Mouse (Mus musculus) heart, postnatal 10 days (tissue): ENCODE measurements around the gene Wrap73. TPM values are rescaled to one million over a fixed set of nuclear protein-coding genes. Genes with fewer than 3 reads are reported as not detected.

Experiments used
- DNase-seq, 2 experiments: peaks; one replicate each; pipeline ENCODE4 v3.0.0; 2021
- intact Hi-C: fragments of 180-260 bp; cut with DNase I; formaldehyde crosslinking; loops from one replicate; pipeline ENCODE4 v1.15.1; 2025
- total RNA-seq, 2 experiments: library from RNA; stranded (reverse); gene quantifications; 2 replicates each; pipeline ENCODE4 v1.2.3; 2021

The Wrap73 gene
- total RNA-seq, 2 experiments from 2014 or later, result 10.2 to 13.2 TPM

DNA sequence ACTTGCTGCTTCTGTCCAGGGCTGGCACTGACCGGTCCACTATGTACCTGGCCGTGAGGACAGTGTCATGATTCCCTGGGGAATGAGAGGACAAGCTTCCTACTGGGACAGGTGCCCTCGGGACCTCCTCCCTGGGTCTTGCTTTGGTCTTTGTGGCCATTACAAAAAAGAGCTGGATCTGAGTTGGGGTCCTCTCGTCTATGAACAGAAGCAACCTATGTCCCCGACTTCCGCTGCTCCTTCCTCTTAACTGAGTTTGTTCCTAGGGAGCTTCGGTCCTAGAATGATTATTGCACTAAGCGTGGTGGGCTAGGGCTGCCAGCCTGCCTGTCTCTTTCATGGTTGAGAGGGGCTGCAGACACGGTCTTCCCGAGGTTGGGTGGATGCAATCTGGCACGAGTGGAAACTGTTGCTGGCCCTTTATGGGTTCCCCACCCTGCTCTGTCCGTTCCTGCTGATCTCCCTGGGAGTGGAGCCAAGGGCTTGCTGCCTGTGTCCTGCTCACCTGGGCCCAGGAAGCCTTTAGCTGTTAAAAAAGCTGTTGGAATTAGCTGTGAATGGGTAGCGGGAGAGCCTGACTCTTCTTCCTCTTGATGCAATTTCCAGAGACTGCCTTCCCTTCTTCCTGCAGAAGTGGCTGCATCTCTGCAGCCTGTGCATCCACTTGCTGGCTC, 29.9 kb downstream of the Wrap73 start:
- no peak for DNase-seq
- intact Hi-C loops, result no loop called here

DNA sequence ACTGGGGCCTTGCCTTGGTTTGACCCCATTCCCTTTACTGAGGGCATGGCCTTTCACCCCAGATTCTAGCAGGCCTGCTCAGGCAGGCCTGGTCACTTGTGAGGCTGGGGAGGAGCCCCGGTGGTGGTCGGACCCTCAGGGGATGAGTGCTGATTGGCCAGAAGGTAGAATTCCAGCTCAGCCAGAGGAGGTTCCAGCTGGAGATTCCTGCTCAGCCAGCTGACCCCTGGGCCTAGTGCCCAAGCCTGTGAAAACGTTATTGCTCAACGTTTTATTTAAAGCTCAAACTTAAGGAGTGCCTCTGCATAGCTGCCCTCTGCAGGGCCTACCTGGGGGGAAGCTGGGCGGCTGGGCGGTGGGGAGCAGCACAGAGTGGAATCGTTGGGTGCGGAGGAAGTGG, 35.1 kb downstream of the Wrap73 start:
- intact Hi-C loops, result no loop called here

DNA sequence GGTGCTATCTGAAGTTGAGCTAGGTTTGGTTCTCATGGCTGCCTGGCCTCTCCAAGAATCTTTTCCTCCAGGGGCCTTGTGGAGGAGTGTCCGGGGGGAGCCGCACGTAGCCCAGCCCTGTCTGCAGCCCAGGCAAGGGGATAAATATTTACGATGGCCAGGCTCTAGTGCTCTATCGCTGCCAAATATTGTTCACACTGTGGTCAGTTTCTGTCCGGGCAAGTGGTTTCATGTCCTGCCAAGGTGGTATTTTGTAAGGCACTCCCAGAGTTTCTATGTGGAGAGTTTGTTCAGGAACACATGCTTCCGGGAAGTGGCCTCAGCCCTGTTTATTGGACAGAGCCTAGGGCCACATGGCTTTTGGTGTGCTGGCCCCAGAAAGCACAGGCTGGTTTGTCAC, 38.8 kb downstream of the Wrap73 start:
- no peak for DNase-seq
- intact Hi-C loops, result no loop called here

More for the DNA sequence above, 35.1 kb downstream of the Wrap73 start:
- peak; percentile 80 to 82 for DNase-seq

DNA sequence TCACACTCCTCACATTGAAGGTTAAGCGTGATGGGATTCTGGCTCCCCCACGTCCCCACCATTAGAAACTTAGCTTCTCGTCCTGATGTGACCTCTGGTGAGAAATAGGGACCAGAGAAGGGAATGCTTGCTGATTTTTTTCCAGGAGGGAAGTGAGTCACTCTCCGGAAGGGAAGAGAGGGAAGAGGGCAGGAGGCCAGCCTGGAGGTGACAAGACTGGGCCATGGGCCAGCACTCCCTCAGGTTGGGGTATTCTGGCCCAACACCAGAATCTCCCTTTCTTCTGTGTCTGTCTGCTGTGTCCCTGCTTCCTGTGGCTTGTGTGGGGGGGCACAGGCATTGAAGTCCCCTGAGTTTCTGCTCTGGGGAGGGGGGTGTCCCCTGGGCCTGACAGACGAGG, 41.4 kb downstream of the Wrap73 start:
- intact Hi-C loops, result no loop called here
- no peak for DNase-seq

DNA sequence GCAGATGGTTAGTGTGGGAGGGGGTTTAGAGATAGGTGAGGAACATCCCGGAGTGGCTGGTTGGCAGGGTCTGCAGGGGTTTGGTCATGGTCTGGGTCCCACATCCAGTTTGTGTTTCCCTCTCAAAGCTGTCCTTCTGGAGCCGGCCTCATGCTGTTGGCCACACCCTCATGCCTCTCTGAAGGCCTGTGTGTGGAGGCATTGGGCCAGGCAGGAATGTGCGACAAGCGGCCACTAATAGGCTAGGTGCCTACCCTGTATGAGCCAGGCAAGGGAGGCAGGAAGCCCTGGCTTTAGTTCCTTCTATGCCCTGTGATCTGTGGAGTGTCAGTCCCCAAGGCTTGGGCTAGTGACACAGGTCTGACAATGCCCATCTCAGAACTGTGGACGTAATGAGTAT, 42.8 kb downstream of the Wrap73 start:
- DNase-seq, result no peak
- intact Hi-C loops, result no loop called here

DNA sequence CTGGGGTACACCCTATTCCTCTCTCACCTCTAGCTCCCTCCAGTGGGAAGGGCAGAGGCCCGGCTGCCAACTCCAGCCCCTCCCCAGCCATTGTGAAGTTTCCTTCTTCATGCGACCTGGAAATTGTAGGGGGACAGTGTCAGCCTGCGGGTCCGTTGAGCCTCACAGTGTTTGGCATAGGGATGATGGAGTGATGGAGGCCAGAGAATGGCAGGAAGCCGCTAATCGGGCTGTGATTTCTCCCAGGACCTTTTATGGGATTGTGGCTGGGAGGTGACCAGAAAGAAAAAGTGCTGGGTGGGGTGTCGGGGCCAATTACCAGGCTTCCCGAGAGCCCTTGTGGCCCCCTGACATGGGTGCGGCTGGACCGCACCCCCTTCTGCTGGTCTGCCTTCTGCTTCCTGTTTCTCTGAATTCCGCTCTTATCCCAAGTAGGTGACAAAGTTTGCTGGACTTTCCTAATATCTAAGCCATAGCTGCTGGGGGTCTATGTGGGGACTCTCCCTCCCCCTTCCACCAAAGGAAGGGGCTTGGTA, 43.9 kb downstream of the Wrap73 start:
- no peak for DNase-seq
- intact Hi-C loops, result no loop called here

DNA sequence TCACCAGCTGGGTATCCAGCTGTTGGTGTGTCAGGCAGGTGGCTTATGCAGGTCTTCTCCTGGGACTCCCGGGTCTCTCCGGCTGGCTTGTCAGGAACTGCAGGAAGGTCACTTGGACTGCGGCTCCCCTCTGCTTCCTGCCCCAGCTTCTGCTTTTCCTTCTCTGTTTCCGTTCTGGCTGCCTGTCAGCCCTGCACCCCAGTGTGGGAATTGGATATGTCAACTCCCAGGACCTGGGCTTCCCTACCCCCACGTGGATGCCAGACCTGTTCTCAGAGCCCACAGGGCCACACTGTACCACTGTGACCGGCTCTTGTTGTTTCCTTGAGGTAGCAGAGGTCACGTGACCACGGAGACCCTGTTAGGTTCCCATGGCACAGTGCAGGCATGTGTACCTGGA, 46.8 kb downstream of the Wrap73 start:
- intact Hi-C loops, result loop anchor here (2.0 kb wide), 1 partner anchor 16 kb away; no protein-coding TSS in a partner anchor

DNA sequence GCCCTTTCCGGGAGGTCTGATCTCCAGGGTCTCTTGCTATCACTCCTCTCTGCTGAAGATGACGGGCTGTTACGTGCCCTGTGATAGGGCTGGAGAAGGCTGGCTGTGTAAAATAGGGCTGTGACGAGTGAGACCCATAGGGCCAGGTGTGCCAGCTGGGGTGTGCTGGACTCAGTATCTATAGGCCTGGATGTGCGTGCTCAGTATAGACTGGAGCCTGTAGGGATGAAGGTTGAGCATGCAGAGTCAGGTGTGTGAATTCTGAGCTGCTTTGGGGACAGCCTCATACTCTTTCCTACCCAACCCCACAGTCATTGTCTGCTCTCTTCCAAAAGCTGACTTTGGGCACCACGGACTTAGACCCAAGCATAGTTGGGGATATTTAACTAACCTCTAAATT, 55.8 kb downstream of the Wrap73 start:
- intact Hi-C loops, result no loop called here
- no peak for DNase-seq

More for the DNA sequence above, 46.8 kb downstream of the Wrap73 start:
- peak in 1 of 2 experiments; percentile 28 for DNase-seq

DNA sequence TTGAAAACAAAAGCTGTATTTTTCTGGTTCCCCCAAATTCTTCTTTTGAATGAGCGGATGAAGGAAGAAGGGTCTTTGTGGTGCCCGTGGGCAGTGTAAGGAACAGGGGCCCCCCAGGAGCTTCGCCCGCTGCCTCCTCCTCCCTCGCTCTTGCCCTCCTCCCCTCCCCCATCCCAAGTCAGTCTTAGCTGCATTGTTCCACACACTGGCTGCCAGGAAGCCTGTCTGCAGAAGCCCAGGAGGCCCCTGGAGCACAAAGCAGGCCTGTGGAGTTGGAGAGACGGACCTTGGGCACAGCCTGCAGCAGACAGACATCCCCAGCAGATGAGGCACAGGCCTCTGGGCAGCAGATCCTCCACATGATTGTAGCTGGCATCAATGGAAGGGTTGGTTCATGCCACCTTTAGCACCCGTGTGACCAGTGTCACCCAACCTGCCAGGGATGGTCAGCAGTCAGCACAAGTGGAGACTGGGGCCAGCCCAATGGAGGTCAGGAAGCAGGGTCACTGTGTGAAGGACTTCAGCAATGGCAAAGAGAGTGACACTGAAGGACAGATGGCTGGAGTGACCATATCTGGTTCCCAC, 56.3 kb downstream of the Wrap73 start:
- intact Hi-C loops, result no loop called here
- no peak for DNase-seq

DNA sequence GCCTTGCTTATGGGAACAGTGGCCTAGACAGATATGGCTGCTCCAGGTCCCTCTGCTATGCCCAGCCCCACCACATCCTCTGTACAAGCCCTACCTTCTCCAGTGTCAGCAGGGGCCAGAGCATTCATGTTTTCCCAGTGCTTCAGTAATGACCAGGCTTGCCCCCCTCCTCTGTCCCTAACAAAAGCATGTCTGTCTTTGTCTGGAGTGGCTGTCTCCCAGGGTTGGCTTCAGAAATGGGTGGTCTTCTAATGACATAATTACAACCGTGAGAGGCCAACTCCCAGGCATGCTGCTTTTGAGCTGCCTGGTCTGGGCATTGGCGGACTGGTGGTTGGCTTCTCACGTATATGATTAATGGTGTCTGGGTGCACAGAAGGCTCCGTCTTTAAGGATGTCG, 59.3 kb downstream of the Wrap73 start:
- no peak for DNase-seq
- intact Hi-C loops, result no loop called here

DNA sequence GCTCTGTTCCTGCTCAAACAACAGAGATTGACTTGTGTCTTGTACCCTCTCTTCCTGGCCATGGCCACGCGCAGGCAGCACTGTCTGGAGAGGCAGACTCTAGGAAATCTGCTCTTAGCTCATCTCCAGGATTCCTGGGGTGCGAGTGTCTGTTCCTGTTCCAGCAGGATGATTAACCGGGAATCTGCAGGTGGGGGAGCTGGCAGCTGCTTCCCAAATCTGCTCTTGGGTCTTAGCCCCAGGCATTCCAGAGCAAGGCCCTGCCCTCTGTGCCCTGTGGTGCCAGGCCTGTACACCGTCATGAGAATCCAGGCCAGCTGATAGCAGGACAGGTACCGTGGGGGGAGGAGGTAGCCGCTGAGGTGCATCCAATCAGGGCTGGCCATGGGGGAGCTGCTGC, 62.4 kb downstream of the Wrap73 start:
- DNase-seq, result no peak
- intact Hi-C loops, result loop anchor here (2.0 kb wide), 1 partner anchor 16 kb away; no protein-coding TSS in a partner anchor

DNA sequence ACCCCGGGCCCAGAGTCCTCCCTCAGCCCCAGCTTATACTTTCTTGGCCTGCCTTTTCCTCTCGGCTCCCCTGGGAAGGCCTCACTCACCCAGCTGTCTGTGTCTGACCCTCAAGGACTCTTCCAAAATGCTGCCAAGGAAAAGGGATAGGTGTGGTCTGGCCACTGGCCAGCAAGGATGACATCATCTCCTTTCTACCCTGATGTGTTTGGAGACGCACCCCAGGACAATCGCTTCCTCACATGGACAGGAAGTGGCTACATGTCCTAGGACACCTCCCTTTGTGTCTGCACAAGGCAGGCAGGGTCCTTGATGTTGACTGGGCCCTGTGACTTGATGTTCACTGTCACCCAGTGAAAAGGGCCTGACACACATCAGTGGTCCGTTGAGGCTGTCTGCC, 63.2 kb downstream of the Wrap73 start:
- DNase-seq, result peak; percentile 77
- intact Hi-C loops, result loop anchor here (2.0 kb wide), 1 partner anchor 17 kb away; no protein-coding TSS in a partner anchor

DNA sequence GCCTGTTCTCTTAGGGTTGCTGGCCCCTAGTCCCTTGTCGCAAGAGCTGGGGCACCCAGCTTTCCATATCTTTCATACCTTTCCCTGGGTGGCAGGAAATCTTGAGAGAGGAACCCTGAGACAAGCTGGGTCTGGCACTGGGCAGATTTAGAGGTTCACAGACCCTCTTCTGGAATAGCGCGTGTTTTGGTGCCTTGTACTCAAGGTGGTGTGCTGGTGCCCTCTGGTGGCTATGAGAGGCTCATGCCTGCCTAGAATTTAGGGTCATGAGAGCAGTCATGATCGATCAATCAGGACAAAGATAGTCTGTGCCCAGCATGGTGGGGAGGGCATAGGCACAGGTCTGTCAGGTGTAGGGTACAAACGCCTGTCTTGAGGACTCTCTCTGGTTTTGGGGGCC, 65.1 kb downstream of the Wrap73 start:
- peak; percentile 71 to 80 for DNase-seq
- intact Hi-C loops, result loop anchor here (1.0 to 2.0 kb wide), 3 partner anchors 40 to 142 kb away; no protein-coding TSS in a partner anchor

DNA sequence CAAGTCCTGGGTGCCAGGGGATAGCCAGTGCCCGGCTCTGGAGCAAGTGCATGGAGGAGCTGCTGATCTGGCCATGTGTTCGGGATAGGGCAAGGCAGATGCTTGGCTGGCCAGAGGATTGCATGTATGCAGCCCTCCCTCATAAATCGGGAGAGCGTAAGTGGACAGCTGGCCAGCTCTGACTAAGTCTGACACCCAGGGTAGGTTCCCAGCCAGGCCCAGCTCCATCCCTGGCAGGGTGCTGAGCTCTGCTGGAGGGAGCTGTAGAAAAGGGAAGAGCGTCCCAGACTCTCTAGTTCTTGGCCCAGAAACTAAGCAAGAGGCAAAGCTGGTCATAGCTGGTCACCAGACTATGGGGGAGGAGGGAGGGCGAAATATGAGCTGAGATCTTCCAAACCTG, 66.9 kb downstream of the Wrap73 start:
- intact Hi-C loops, result no loop called here
- peak; percentile 61 to 66 for DNase-seq

DNA sequence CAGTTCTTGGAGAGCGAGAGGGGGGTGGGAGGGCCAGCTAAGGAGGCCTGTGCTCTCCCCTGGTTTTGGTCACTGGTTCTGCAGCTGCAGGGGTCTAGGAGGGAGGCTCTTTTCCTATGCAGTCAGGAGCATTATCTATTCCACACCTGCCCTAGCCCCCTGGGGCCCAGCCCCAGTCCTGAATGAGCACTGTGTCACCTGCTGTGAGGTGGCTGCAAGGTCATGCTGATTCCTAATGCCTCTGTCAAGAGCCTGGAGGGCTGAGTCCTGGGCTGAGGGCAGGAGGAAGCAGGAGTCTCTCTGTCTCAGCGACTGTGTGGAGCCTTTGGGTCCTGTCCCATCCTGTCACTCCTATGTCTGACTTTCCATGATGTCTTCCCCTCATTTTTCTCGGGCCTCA, 67.7 kb downstream of the Wrap73 start:
- DNase-seq, result no peak
- intact Hi-C loops, result no loop called here

DNA sequence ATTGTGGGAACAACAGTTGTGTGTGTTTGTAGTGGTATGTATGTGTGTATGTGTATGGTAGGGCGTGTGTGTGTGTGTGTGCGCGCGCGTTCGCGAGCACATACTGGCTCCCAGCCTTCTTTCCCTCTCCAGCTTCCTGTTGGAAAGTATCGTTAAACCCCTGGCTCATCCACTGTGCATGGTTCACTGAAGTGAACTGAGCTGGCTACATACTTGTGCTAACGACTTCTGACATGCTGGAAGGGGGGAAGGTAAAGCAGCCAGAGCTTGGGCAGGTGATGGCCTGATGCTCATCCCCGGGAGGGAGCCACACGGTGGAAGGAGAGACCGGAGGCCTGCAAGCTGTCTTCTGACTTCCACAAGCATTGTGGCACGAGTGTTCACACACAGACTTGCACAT, 69.3 kb downstream of the Wrap73 start:
- DNase-seq, result no peak
- intact Hi-C loops, result no loop called here

DNA sequence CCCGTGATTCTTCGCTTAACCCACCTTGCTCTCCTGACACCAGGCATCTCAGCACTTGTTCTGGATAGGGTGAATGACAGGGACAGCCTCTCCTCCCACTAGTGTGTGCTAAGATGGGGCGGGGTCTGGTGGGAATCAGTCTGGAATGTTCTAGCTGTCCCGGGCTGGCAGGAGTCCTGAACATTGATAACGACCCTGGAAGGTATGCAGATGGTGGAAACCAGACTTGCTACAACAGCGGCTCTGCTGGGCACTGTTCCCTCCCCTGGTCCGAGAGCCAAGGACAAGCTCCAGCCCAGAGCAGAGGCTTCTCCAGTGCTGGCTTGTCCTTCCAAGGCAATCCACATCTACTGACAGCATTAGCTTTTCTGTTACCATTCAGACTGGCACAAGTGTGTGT, 71.4 kb downstream of the Wrap73 start:
- DNase-seq, result peak; percentile 90 to 92
- intact Hi-C loops, result loop anchor here (2.0 kb wide), 1 partner anchor 25 kb away; no protein-coding TSS in a partner anchor

DNA sequence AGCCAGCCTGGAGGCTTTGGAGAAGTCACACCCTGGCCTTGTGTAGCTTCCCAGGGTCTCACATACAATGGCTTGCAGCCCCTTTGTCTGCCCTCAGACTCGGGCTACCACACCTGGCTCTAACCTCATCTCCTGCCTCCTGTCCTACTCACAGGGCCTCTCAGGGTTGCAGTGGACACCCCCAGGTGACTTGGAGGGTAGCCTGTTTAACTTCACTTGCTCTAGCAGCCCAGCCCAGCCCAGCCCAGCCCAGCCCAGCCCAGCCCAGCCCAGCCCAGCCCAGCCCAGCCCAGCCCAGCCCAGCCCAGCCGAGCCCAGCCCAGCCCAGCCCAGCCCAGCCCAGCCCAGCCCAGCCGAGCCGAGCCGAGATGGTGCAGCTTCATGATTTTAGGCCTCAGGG, 71.9 kb downstream of the Wrap73 start:
- intact Hi-C loops, result no loop called here
- DNase-seq, result no peak
